Mouse (Mus musculus) neural tube, embryonic 15.5 days (tissue): ENCODE results near the gene Abcb5. TPM values are rescaled to one million over a fixed set of nuclear protein-coding genes. Genes with fewer than 3 reads are reported as not detected.

Experiments used
- ATAC-seq: fragments of 200-750 bp; cut with Nextera tagmentation; 2 replicates; pipeline ENCODE4 v1.8.0; 2017; ENCODE audit warnings: mild to moderate bottlenecking, moderate TSS enrichment, moderate library complexity; ENCODE audit not compliant: low FRiP score
- H3K27ac ChIP-seq: fragments of 300-500 bp; sonication (generic); replicated peaks from 2 replicates; pipeline ENCODE4 v1.5.1; 2015; ENCODE audit warnings: mild to moderate bottlenecking, inconsistent platforms
- H3K27me3 ChIP-seq: fragments of 300-500 bp; sonication (generic); replicated peaks from 2 replicates; pipeline ENCODE4 v1.6.1; 2015; ENCODE audit warnings: inconsistent platforms
- H3K36me3 ChIP-seq: fragments of 300-500 bp; sonication (generic); 2 replicates; pipeline ENCODE4 v1.6.1; 2015; ENCODE audit warnings: inconsistent platforms
- H3K4me1 ChIP-seq: fragments of 300-500 bp; sonication (generic); 2 replicates; pipeline ENCODE4 v1.6.1; 2015; ENCODE audit warnings: inconsistent platforms
- H3K4me2 ChIP-seq: fragments of 300-500 bp; sonication (generic); 2 replicates; pipeline ENCODE4 v1.6.1; 2015; ENCODE audit warnings: inconsistent platforms, mild to moderate bottlenecking, moderate library complexity
- H3K4me3 ChIP-seq: fragments of 300-500 bp; sonication (generic); replicated peaks from 2 replicates; pipeline ENCODE4 v1.5.1; 2015; ENCODE audit warnings: mild to moderate bottlenecking, inconsistent platforms
- H3K9ac ChIP-seq: fragments of 300-500 bp; sonication (generic); replicated peaks from 2 replicates; pipeline ENCODE4 v1.6.1; 2015; ENCODE audit warnings: mild to moderate bottlenecking, inconsistent platforms
- H3K9me3 ChIP-seq: fragments of 300-500 bp; sonication (generic); replicated peaks from 2 replicates; pipeline ENCODE4 v1.6.1; 2016; ENCODE audit warnings: inconsistent platforms
- WGBS: fragments of 180-500 bp; shearing (Covaris S2); methylation state at CpG from one replicate; pipeline ENCODE4 v1.1.7; 2015; ENCODE audit warnings: mixed read lengths; 5-methylcytosine and 5-hydroxymethylcytosine counted together
- polyA plus RNA-seq: library from polyadenylated mRNA; unstranded; fragments of >200 nt; fragmentation: Nextera tagmentation; extraction: Ambion mirVana; gene quantifications from 2 replicates; pipeline ENCODE4 v1.2.1, GENCODE M21; 2015

The Abcb5 gene
- polyA plus RNA-seq, 1 experiment from 2014 or later, result not detected

- Histone ChIP-seq H3K9ac (no peak overlapping the region), H3K4me2 (peak overlapping the region; percentile 55), H3K4me3 (peak overlapping the region; percentile 39), H3K27ac (no peak overlapping the region), H3K9me3 (no peaks in the 10 kb centered on the region), H3K27me3 (peaks cover 75% of the 10 kb centered on the region), H3K4me1 (peaks cover 30% of the 10 kb centered on the region), H3K36me3 (no peaks in the 10 kb centered on the region)
- WGBS, result 0% methylated on average over 17 of the region's 17 CpGs
- ATAC-seq, result no peak
Measured at GRCm38 (mm10) chr12:118847381-118847780, 118.8 kb downstream of the Abcb5 start.

GRCm38 (mm10) chr12:118846649-118847321 is 119.4 kb downstream of the Abcb5 start:
- H3K9ac ChIP-seq, result no peak overlapping the region
- peak overlapping the region; percentile 39 for H3K4me3 ChIP-seq
- peak; percentile 59; the same call in 1 of the 2 replicates for ATAC-seq
- no peaks in the 10 kb centered on the region for H3K9me3 ChIP-seq
- H3K4me2 ChIP-seq, result peak overlapping the region; percentile 55
- WGBS, result under 1% methylated on average over 59 of the region's 59 CpGs
- no peak overlapping the region for H3K27ac ChIP-seq
- peaks cover 30% of the 10 kb centered on the region for H3K4me1 ChIP-seq
- H3K27me3 ChIP-seq, result peaks cover 74% of the 10 kb centered on the region
- H3K36me3 ChIP-seq, result no peaks in the 10 kb centered on the region

GRCm38 (mm10) chr12:118846221-118846620 is 120.0 kb downstream of the Abcb5 start, which contains the start of gene Sp8:
Gene Sp8 (plus strand): TSS chr12:118846329.
- no peak within 1 kb of the TSS for H3K27ac ChIP-seq
- H3K36me3 ChIP-seq, result no peaks in the 10 kb centered on the region
- no peak for ATAC-seq
- no peak within 1 kb of the TSS for H3K9ac ChIP-seq
- H3K27me3 ChIP-seq, result peaks cover 77% of the 10 kb centered on the region
- peak within 1 kb of the TSS; percentile 55 for H3K4me2 ChIP-seq
- H3K4me3 ChIP-seq, result peak within 1 kb of the TSS; percentile 39
- H3K4me1 ChIP-seq, result peaks cover 30% of the 10 kb centered on the region
- 4% methylated on average over 6 of the region's 6 CpGs for WGBS
- H3K9me3 ChIP-seq, result no peaks in the 10 kb centered on the region

DNA sequence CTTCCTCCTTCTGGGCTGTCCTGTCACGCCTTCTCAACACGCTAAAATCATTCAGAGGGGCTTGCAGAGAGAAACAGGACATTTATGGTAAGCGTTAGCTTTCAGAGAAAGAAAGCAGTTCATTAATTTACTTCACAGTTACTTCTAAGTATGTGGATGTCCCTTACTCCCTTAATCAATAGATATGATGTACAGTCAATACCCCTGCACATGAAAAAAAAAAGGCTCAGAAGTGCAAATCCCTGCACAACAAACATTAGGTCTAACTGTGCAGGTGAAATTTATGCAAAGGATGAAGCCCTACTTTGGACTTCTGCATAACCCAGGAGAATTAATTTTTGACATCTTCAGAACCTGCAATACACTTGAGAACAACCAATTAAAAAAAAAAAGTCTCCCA is 120.9 kb downstream of the Abcb5 start:
- Histone ChIP-seq H3K36me3 (no peaks in the 10 kb centered on the region), H3K9me3 (no peaks in the 10 kb centered on the region), H3K9ac (no peak overlapping the region), H3K4me2 (no peak overlapping the region), H3K4me3 (no peak overlapping the region), H3K27me3 (peaks cover 77% of the 10 kb centered on the region), H3K27ac (no peak overlapping the region), H3K4me1 (peaks cover 30% of the 10 kb centered on the region)
- WGBS, result 16% methylated on average over 3 of the region's 3 CpGs
- ATAC-seq, result no peak

DNA sequence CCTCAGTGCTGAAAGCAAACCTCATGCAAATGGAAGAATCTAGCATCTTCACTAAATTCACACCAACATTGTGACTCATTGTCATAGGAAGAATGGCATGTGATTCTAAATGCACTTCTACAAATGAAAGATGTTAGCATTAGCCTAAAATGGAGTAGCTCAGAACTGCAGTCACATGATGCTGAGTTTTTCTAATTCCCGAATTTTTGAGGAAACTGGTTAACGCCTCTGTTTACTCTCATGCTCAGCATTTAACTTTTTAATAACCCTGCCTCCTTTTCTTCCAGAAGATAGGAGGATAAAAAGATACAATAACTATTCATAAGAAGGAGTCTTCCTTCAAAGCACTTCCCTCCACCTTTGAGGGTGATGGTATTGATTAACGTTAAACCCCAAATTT is 121.4 kb downstream of the Abcb5 start:
- Histone ChIP-seq H3K27ac (no peak overlapping the region), H3K9ac (no peak overlapping the region), H3K9me3 (no peaks in the 10 kb centered on the region), H3K4me1 (peaks cover 30% of the 10 kb centered on the region), H3K4me2 (no peak overlapping the region), H3K27me3 (peaks cover 78% of the 10 kb centered on the region), H3K36me3 (no peaks in the 10 kb centered on the region), H3K4me3 (no peak overlapping the region)
- no peak for ATAC-seq
- WGBS, result 20% methylated on average over 3 of the region's 3 CpGs

- Histone ChIP-seq H3K4me1 (peaks cover 25% of the 10 kb centered on the region), H3K9me3 (no peaks in the 10 kb centered on the region), H3K9ac (no peak overlapping the region), H3K27ac (no peak overlapping the region), H3K4me3 (no peak overlapping the region), H3K27me3 (peaks cover 79% of the 10 kb centered on the region), H3K4me2 (no peak overlapping the region), H3K36me3 (no peaks in the 10 kb centered on the region)
- ATAC-seq, result no peak
Measured at GRCm38 (mm10) chr12:118844111-118844510, 122.1 kb downstream of the Abcb5 start.

GRCm38 (mm10) chr12:118842671-118843411 is 123.4 kb downstream of the Abcb5 start:
- Histone ChIP-seq H3K9ac (no peak overlapping the region), H3K4me3 (0 out of 2 replicates have a peak overlapping the region, but pooled peaks have one; percentile 11), H3K27me3 (peaks cover 79% of the 10 kb centered on the region), H3K4me2 (peak overlapping the region; percentile 42), H3K9me3 (no peaks in the 10 kb centered on the region), H3K4me1 (peaks cover 13% of the 10 kb centered on the region), H3K27ac (no peak overlapping the region), H3K36me3 (no peaks in the 10 kb centered on the region)
- 2% methylated on average over 33 of the region's 33 CpGs for WGBS
- no peak; the same call in 1 of the 2 replicates for ATAC-seq

DNA sequence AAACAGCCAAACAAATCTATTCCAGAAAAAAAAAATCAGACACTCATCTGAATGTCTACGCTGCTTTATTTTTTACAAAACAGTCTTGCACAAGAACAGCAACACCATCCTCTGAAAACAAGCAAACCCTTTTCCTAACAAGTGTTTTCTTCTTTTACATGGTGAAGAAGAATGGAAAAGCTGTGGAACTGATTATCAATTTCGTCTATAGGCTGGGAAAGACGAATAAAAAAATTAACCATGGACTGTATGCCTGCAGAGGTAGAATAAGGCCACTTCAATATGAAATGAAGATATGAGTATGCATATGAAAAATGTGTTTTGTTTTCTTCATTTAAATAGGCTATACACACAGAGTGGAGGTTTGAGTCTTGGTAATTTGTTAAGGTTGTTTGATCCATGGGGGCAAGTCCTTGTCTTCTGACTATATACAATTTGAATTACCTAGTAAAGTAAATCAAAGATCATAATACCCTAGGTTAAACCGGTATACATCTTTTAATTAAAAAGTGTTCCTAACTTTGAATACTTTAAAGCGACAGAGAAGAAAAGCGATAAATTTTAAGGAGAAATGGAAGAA is 124.2 kb downstream of the Abcb5 start:
- WGBS, result 11% methylated on average over 6 of the region's 6 CpGs
- no peak for ATAC-seq
- Histone ChIP-seq H3K4me2 (no peak overlapping the region), H3K4me1 (peaks cover 17% of the 10 kb centered on the region), H3K27me3 (peaks cover 80% of the 10 kb centered on the region), H3K27ac (no peak overlapping the region), H3K9ac (no peak overlapping the region), H3K4me3 (no peak overlapping the region), H3K9me3 (no peaks in the 10 kb centered on the region), H3K36me3 (no peaks in the 10 kb centered on the region)

DNA sequence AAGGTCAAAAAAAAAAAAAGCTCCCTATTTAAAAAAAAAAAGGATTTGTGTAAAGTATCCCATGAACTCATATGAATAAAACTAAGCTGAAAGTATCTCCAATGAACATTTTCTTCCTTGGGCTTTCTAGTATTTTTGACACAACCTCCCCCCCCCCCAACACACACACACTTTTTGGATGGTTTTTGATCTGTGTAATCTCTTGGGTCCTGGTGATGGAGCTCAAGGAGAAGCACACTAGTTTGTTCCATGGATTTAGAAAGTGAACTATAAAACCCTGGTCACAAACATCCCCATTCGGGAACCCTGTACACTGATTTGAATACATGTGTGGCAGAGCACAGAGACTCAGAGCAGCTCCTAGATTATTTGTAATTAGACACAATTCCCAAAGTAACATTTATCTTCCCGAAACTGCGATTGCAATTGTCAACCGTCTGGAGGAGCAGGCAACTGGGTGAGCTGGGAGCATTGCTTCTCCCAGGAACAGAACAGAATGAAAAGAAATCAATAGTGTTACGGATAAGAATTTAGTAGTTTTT is 124.8 kb downstream of the Abcb5 start:
- no peak for ATAC-seq
- WGBS, result 8% methylated on average over 5 of the region's 5 CpGs
- Histone ChIP-seq H3K4me3 (no peak overlapping the region), H3K36me3 (no peaks in the 10 kb centered on the region), H3K4me2 (no peak overlapping the region), H3K4me1 (peaks cover 17% of the 10 kb centered on the region), H3K9ac (no peak overlapping the region), H3K27me3 (peaks cover 80% of the 10 kb centered on the region), H3K9me3 (no peaks in the 10 kb centered on the region), H3K27ac (no peak overlapping the region)

GRCm38 (mm10) chr12:118840861-118841260 is 125.4 kb downstream of the Abcb5 start:
- peaks cover 18% of the 10 kb centered on the region for H3K4me1 ChIP-seq
- no peaks in the 10 kb centered on the region for H3K36me3 ChIP-seq
- H3K4me3 ChIP-seq, result no peak overlapping the region
- no peak for ATAC-seq
- no peak overlapping the region for H3K9ac ChIP-seq
- H3K9me3 ChIP-seq, result no peaks in the 10 kb centered on the region
- no peak overlapping the region for H3K27ac ChIP-seq
- peaks cover 80% of the 10 kb centered on the region for H3K27me3 ChIP-seq
- WGBS, result 1% methylated on average over 12 of the region's 12 CpGs
- no peak overlapping the region for H3K4me2 ChIP-seq

GRCm38 (mm10) chr12:118840301-118840700 is 125.9 kb downstream of the Abcb5 start:
- no peak overlapping the region for H3K27ac ChIP-seq
- 2% methylated on average over 15 of the region's 15 CpGs for WGBS
- ATAC-seq, result no peak
- H3K27me3 ChIP-seq, result peaks cover 79% of the 10 kb centered on the region
- no peak overlapping the region for H3K4me3 ChIP-seq
- no peak overlapping the region for H3K9ac ChIP-seq
- H3K9me3 ChIP-seq, result no peaks in the 10 kb centered on the region
- no peak overlapping the region for H3K4me2 ChIP-seq
- H3K4me1 ChIP-seq, result peaks cover 18% of the 10 kb centered on the region
- H3K36me3 ChIP-seq, result no peaks in the 10 kb centered on the region
